Mouse (Mus musculus): Measurements from ENCODE around the gene Mpzl1.

Gene Mpzl1

GRCm38 (mm10) chr1:165614793-165615192 is 19.5 kb downstream of the Mpzl1 start:
- DNase-seq (ENCODE audit: low spot score in 2 of 2), result no peak

GRCm38 (mm10) chr1:165613926-165614325 is 20.4 kb downstream of the Mpzl1 start:
- no peak for DNase-seq (ENCODE audit: low spot score in 2 of 2)

GRCm38 (mm10) chr1:165612714-165613113 is 21.6 kb downstream of the Mpzl1 start:
- no peak for DNase-seq (ENCODE audit: low spot score in 2 of 2)

GRCm38 (mm10) chr1:165610321-165610999 is 23.9 kb downstream of the Mpzl1 start:
- peak in 1 of 2 experiments; percentile 38 for DNase-seq (ENCODE audit: low spot score in 2 of 2)

GRCm38 (mm10) chr1:165609495-165610320 is 24.6 kb downstream of the Mpzl1 start:
- no peak for DNase-seq (ENCODE audit: low spot score in 2 of 2)

- no peak for DNase-seq (ENCODE audit: low spot score in 2 of 2)
Observed at GRCm38 (mm10) chr1:165608904-165609303, 25.4 kb downstream of the Mpzl1 start.

GRCm38 (mm10) chr1:165605774-165606173 is 28.6 kb downstream of the Mpzl1 start:
- no peak for DNase-seq (ENCODE audit: low spot score in 2 of 2)

GRCm38 (mm10) chr1:165605108-165605507 is 29.2 kb downstream of the Mpzl1 start:
- no peak for DNase-seq (ENCODE audit: low spot score in 2 of 2)

- no peak for DNase-seq (ENCODE audit: low spot score in 2 of 2)
Observed at GRCm38 (mm10) chr1:165604203-165604602, 30.1 kb downstream of the Mpzl1 start.

- DNase-seq (ENCODE audit: low spot score in 2 of 2), result no peak
Observed at GRCm38 (mm10) chr1:165603218-165603617, 31.1 kb downstream of the Mpzl1 start.

- DNase-seq (ENCODE audit: low spot score in 2 of 2), result no peak
Observed at GRCm38 (mm10) chr1:165601775-165602280, 32.5 kb downstream of the Mpzl1 start.

- no peak for DNase-seq (ENCODE audit: low spot score in 2 of 2)
Observed at GRCm38 (mm10) chr1:165594699-165595421, 39.5 kb downstream of the Mpzl1 start.

GRCm38 (mm10) chr1:165592295-165593082 is 41.8 kb downstream of the Mpzl1 start:
- DNase-seq (ENCODE audit: low spot score in 2 of 2), result no peak

GRCm38 (mm10) chr1:165590760-165591159 is 43.6 kb downstream of the Mpzl1 start:
- no peak for DNase-seq (ENCODE audit: low spot score in 2 of 2)

- no peak for DNase-seq (ENCODE audit: low spot score in 2 of 2)
Observed at GRCm38 (mm10) chr1:165589280-165590048, 44.9 kb downstream of the Mpzl1 start.

- no peak for DNase-seq (ENCODE audit: low spot score in 2 of 2)
Observed at GRCm38 (mm10) chr1:165587845-165588244, 46.5 kb downstream of the Mpzl1 start.

- DNase-seq (ENCODE audit: low spot score in 2 of 2), result no peak
Observed at GRCm38 (mm10) chr1:165586366-165586765, 48.0 kb downstream of the Mpzl1 start.

- no peak for DNase-seq (ENCODE audit: low spot score in 2 of 2)
Observed at GRCm38 (mm10) chr1:165585389-165586104, 48.8 kb downstream of the Mpzl1 start.

- DNase-seq (ENCODE audit: low spot score in 2 of 2), result peak; percentile 64 to 93
Observed at GRCm38 (mm10) chr1:165583529-165584184, 50.7 kb downstream of the Mpzl1 start.

Measured in left cerebral cortex, adult 9 months (tissue).